Mouse (Mus musculus): Measurements from ENCODE around the gene Htra2.

The Htra2 gene

GRCm38 (mm10) chr6:83004309-83004708 is 50.8 kb downstream of the Htra2 start:
- no peak for DNase-seq

DNA sequence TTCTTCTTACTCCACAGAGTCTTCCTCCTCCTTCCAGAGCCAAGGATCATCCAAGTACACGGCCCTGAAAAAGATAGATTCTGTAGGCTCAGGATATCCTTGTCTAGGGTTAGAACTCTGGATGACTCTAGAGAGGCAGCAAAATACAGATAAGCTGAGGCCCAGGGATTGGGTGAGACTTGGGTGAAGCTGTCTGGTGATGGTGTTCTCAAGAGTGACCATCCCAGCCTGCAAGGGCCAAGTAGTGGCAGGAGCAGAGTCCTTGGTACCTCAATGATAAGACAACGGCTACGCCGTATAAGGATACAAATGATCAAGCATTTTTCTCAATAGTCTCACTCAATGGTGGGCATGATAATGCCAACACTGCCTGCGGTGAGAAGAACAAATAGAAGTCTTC is 51.2 kb downstream of the Htra2 start:
- no peak for DNase-seq

DNA sequence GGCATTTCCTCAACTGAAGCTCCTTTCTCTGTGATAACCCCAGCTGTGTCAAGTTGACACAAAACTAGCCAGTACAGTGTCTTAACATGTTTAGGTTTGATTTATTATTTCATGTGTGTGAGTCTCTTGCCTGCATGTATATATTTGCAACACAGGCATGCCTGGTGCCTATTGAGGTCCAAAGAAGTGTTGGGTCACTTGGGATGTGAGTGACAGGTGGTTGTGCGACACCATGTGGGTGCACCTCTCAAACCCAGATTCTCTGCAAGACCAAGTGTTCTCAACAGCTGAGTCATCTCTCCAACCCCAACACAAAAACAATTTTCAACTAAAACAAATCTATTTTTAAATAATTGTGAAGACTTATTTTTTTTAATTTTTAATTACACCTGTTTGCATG is 52.0 kb downstream of the Htra2 start:
- DNase-seq, result no peak

Measured in cerebellum, postnatal 10 days (tissue).